Mouse (Mus musculus) heart, postnatal 4 days (tissue): ENCODE results near the gene B3gnt3. TPM values are rescaled to one million over a fixed set of nuclear protein-coding genes. Genes with fewer than 3 reads are reported as not detected.
A peak's percentile ranks its signal among the peaks of the same experiment; 100 is the strongest.
"Not testable (repeated sequence)": the region's sequence is repeated elsewhere in the genome, so short reads cannot be mapped to it uniquely, and the experiment has no call there.

Experiments
- DNase-seq: peaks from one replicate; pipeline ENCODE4 v3.0.0; 2021
- total RNA-seq, 2 experiments: library from RNA; stranded (reverse); gene quantifications; 2 replicates each; pipeline ENCODE4 v1.2.3; 2021

Gene B3gnt3
- total RNA-seq, result 1 to 10 TPM; 7.5 to 7.6 TPM

DNA sequence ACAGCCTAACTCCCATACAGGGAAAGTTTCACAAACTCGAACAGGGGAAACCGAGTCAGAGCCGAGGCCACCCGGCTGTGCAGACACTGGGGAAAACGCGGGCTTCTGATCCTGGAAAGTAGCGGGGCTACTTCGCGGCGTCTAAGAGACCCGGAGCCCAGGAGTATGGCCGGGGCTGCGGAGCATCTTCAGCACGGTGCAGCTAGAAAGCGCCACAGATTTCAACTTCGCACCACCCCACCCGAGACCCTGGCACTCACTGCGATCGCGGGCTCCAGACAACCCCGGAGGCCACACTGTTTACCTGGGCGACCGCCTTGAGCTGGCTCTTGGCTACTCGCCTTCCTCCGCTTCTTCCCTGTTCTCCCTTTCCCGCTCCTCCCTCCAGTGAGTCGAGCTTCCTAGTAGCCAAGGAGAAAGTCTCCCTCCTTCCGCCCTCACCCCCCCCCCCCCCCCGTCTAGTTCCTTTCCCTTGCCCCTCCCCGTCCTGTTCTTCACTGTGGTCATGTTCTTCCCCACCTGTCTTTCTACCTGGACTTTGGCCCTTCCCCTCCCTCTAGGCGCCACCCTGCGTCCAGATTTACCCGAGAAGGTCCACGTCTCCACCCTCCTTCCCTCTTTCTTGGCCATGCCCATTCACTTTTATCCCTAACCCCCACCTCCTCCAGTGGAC lies at the start of gene B3gnt3:
B3gnt3 (minus strand) TSS at position 376 of the 673 bp plus-strand sequence.
- no peak for DNase-seq

GRCm38 (mm10) chr8:71749321-71750075 lies 47.9 kb upstream of the B3gnt3 start:
- not testable (repeated sequence) for DNase-seq

DNA sequence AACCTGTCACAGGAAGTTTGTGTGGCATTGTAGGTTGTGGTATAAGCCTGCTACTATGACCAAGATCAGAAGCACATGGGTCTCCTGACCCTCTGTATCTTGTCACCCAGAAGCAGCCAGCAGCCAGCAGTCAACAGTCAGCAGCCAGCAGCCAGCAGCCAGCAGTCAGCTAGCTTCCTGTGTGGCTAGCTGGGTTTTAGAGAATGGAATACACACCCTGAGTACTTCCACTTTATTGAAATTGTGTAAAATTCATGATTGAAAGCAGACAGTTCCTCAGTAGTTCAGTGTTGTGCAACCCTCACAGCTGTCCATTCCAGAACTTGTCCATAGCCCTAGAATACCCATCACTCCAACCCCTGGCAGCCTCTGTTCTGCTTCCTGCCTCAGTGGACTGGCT lies 45.5 kb upstream of the B3gnt3 start:
- DNase-seq, result not testable (repeated sequence)

- DNase-seq, result no peak
Measured at GRCm38 (mm10) chr8:71745322-71745721, 43.7 kb upstream of the B3gnt3 start.

DNA sequence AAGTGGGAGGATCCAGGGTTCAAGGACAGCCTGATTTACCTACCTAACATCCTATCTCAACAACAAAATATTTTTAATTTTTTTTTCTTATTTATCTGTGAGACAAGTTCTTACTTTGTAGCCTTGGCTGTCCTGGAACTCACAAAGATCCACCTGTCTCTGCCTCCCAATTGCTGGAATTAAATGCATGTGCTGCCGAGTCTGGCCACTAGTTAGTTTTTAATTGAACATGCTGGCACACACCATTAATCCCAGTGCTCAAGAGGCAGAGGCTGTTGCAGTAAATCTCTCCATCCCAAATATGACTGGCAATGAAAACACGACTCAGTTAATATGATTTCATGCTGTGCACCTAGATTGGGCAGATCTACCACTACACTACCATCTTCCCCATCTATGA lies 41.2 kb upstream of the B3gnt3 start:
- no peak for DNase-seq

GRCm38 (mm10) chr8:71741687-71742114 lies 40.1 kb upstream of the B3gnt3 start:
- no peak for DNase-seq

DNA sequence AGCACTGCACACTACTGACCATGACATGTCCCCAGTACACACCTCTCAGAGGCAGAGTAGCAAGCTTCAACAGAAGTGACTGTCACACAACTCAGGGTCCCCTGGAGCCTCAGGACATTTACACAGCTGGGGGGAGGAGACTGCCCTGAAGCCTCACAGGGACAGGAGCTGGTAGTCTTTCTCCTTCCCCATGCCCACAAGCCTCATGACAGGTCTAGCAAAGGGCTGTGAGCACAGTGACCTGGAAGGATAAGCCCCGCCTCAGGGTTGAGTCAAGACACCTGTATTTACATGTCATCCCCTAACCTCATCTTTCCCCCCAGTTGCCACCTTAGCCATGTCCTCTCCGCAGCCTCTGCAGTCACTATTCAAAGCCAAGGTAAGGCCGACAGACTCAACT lies 39.6 kb upstream of the B3gnt3 start:
- no peak for DNase-seq

GRCm38 (mm10) chr8:71738316-71738715 lies 36.7 kb upstream of the B3gnt3 start:
- DNase-seq, result not testable (repeated sequence)

GRCm38 (mm10) chr8:71731652-71732230 lies 30.2 kb upstream of the B3gnt3 start:
- DNase-seq, result peak; percentile 67

- DNase-seq, result no peak
Measured at GRCm38 (mm10) chr8:71728826-71729620, 27.4 kb upstream of the B3gnt3 start.

GRCm38 (mm10) chr8:71728240-71728785 lies 26.7 kb upstream of the B3gnt3 start:
- DNase-seq, result peak; percentile 32

DNA sequence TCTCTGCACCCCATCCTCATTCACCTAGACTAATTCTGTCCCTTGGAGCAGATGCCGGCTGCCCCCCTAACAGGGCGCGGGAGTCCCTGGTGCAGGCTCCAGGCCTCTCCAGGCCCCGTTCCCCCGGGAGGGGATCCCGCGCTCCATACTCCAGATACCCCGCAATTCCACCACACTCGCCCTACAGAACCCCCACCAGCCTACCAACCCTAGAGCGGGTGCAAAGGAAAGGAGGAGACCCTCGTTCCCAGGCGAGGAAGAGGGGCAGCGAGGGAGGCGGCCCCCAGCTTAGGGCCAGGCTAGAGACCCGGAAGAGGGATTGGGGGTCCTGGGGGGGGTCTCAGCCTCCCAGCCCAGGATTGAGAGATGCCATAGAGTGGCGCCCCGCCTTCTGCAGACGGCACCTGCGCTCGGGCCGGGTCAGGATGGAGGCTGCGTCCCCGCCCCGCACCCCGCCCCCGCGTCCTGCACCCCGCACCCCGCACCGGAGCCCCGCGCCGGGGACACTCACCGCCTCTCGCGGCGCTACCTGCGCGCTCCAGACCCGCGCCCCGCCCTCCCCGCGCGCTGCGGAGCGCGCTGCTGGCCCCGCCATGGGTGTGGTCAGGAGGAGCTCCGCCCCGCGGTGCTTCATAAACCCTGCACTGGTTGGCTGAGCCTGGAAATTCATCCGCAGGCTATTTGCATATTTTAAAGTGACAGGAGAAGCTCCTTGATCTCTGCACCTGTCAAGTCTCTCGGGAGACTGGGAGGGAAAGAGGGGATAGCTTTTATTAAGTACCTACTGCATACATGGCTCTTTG lies 23.7 kb upstream of the B3gnt3 start, which contains the start of gene Fcho1:
Fcho1 (minus strand) TSS at position 595 of the 803 bp plus-strand sequence.
- DNase-seq, result peak; percentile 77

- no peak for DNase-seq
Measured at GRCm38 (mm10) chr8:71724389-71724788, 22.8 kb upstream of the B3gnt3 start.

GRCm38 (mm10) chr8:71723047-71723551 lies 21.5 kb upstream of the B3gnt3 start:
- DNase-seq, result no peak

DNA sequence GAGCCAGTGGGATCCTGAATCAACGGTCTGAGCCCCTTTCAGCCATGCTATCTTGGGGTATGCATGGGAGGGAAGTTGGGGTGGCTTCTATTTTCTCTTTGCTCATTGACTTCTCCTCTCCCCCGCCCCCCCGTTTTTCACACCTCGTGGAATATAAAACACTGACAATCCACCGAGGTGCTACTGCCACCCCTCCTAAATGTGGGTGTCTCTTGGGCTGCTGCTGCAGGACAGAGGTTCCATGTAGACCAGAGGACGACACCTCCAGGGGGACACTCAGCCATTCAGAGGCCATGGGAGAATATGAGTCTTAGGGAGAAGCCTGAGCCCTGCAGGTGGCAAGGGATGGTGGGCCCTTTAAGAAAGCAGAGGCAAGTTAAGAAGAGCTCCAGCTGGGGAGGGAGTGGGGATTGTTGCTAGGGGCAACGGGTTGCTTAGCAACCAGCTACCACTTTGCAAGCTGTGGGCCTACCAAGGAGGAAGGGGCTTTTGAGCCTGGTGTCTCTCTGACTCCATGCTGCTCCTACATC lies 18.4 kb upstream of the B3gnt3 start:
- DNase-seq, result no peak

GRCm38 (mm10) chr8:71719218-71719617 lies 17.6 kb upstream of the B3gnt3 start:
- peak; percentile 70 for DNase-seq

GRCm38 (mm10) chr8:71718252-71718651 lies 16.7 kb upstream of the B3gnt3 start:
- DNase-seq, result no peak

DNA sequence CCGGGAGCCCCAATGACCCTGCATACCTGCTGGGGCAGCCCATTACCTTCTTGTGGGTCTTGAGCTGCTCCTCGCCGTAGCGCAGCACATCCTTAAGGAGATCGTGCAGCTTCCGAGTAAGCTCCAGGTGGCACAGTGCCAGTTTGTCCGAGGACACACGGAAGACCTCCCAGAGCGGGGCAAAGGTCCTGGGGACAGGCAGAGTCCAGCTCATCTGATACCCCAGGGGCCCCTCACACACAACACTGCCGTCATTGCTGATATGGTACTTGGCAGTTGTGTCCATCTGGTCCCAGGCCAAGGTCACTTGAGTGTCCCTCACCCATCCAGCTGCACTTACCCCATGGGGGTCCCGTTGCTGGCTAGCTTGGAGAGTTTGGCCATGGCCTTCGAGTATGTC lies 15.5 kb upstream of the B3gnt3 start:
- peak; percentile 59 for DNase-seq

- DNase-seq, result no peak
Measured at GRCm38 (mm10) chr8:71716561-71717053, 15.0 kb upstream of the B3gnt3 start.

- no peak for DNase-seq
Measured at GRCm38 (mm10) chr8:71715531-71715930, 13.9 kb upstream of the B3gnt3 start.

DNA sequence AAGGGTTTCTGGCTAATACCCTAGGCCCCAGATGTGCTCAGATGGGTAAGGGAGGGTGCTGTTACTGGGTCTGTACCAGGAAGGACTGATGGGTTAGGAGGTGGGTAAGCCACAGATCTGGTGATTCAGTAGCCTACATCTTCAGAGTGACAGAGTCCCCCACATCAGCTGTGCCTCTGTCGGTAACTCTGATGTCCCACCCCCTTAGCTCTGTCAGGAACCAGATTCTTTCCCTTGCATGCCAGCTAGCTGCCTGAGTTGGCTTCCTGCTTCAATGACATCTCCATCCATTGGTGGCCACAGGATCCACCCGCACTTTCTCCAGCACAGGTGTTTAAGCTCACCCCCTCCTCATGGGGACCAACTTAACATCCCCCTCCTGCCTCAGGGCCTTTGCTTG lies 10.0 kb upstream of the B3gnt3 start:
- no peak for DNase-seq
